Mouse (Mus musculus) forebrain, embryonic 12.5 days (tissue): Measurements from ENCODE around the gene D230025D16Rik. TPM values are rescaled to one million over a fixed set of nuclear protein-coding genes. Genes with fewer than 3 reads are reported as not detected.

Experiments
- ATAC-seq: fragments of 200-750 bp; cut with Nextera tagmentation; 2 replicates; pipeline ENCODE4 v1.8.0; 2017; ENCODE audit warnings: moderate TSS enrichment; ENCODE audit not compliant: low FRiP score
- H3K27ac ChIP-seq: fragments of 300-500 bp; sonication (generic); 2 replicates; pipeline ENCODE4 v1.5.1; 2016; ENCODE audit warnings: mild to moderate bottlenecking
- H3K27me3 ChIP-seq: fragments of 300-500 bp; sonication (generic); 2 replicates; pipeline ENCODE4 v1.6.1; 2016; ENCODE audit warnings: mild to moderate bottlenecking
- H3K36me3 ChIP-seq: fragments of 300-500 bp; sonication (generic); replicated peaks from 2 replicates; pipeline ENCODE4 v1.6.1; 2016; ENCODE audit warnings: mild to moderate bottlenecking
- H3K4me1 ChIP-seq: fragments of 300-500 bp; sonication (generic); 2 replicates; pipeline ENCODE4 v1.6.1; 2016
- H3K4me2 ChIP-seq: fragments of 300-500 bp; sonication (generic); 2 replicates; pipeline ENCODE4 v1.6.1; 2016; ENCODE audit warnings: mild to moderate bottlenecking, moderate library complexity
- H3K4me3 ChIP-seq: fragments of 300-500 bp; sonication (generic); replicated peaks from 2 replicates; pipeline ENCODE4 v1.5.1; 2016; ENCODE audit warnings: mild to moderate bottlenecking
- H3K9ac ChIP-seq: fragments of 300-500 bp; sonication (generic); 2 replicates; pipeline ENCODE4 v1.6.1; 2016; ENCODE audit warnings: mild to moderate bottlenecking
- H3K9me3 ChIP-seq: fragments of 300-500 bp; sonication (generic); 2 replicates; pipeline ENCODE4 v1.6.1; 2016
- WGBS: fragments of 180-500 bp; shearing (Covaris S2); methylation state at CpG from one replicate; pipeline ENCODE4 v1.1.7; 2016; 5-methylcytosine and 5-hydroxymethylcytosine counted together
- polyA plus RNA-seq: library from polyadenylated mRNA; unstranded; fragments of >200 nt; fragmentation: Nextera tagmentation; extraction: Ambion mirVana; gene quantifications from 2 replicates; pipeline ENCODE4 v1.2.1, GENCODE M21; 2016

Gene D230025D16Rik
- polyA plus RNA-seq, 1 experiment from 2014 or later, result 26.5 TPM

DNA sequence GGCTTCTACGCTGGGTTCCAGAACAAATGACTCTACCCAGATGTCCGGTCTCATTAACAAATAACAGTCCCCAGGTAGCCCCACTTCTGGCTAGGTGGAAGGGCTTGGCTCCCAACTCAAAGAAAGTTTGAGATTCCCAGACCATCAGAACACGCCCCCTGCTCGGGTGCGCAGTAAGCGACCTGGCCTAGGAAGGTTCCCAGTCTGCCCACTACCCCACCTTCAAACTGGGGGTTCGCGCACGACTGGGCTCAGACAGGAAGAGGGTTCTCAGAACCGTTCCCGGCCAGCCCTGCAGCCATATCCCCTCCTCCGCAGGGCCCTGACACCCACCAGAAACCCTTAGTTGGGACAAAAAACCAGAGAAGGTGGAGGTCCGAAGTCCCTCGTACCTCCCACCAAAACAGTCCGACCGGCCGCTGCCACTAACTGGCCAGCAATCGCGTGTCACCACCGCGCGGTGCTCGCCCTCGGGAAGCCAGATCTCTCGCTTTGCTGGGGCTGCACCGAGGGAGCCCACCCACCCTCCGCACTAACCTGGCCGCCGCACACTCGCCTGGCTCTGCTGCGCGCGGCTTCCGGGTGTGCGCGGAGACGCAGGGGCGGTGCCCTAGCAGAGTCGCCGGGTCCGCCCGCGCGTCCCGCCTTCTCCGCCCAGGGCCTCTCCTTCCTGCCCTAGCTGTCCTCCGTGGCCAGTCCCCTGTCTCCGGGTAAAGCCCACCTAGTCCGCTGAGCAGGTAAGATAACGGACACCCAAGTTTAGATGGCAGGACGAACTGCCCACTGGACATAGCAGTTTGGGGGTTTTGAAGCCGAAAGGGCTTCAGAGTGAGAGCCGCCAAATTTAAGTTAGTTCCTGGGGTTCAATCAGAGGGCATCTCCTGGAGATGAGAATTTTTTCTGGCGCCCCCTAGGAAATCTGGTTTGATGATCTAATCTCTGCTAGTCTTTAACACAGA, 39.4 kb downstream of the D230025D16Rik start, which contains the start of the genes Tradd and Fbxl8:
TSS of gene Tradd (minus strand) at position 586 of the 959 bp plus-strand sequence.
TSS of gene Fbxl8 (plus strand) at position 625 of the 959 bp plus-strand sequence.
- peaks cover 31% of the 10 kb centered on the region for H3K4me1 ChIP-seq
- H3K27ac ChIP-seq, result no peak within 1 kb of the TSS
- H3K9me3 ChIP-seq, result 0 out of 2 replicates have a peak, but pooled peaks cover 5% of the 10 kb centered on the region
- peak within 1 kb of the TSS; percentile 60 for H3K9ac ChIP-seq
- H3K27me3 ChIP-seq, result peaks cover 96% of the 10 kb centered on the region
- H3K36me3 ChIP-seq, result no peaks in the 10 kb centered on the region
- peak within 1 kb of the TSS; percentile 65 for H3K4me3 ChIP-seq
- WGBS, result under 1% methylated on average over 54 of the region's 54 CpGs
- peak within 1 kb of the TSS; percentile 90 for H3K4me2 ChIP-seq
- ATAC-seq, result peak; percentile 42

DNA sequence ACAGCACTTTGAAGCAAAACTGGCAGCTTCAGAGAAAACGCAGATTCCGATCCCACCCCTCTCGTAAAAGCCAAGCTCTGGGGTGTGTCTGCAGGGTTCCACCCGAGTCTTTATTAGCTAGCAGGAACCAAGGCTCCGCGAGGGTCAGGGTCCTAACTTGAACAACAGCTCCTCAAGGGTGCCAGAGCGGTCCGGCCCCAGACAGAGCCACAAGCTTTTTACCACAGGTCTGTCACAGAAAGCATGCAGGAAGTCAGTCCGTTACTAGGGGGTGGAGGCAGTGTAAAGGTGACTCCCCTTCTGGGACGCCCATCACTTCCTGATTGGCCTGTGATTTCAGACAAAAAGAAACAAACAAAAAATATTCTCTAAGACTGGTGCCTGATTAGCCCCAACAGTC, 40.2 kb downstream of the D230025D16Rik start:
- Histone ChIP-seq H3K27me3 (peaks cover 96% of the 10 kb centered on the region), H3K9ac (no peak overlapping the region), H3K9me3 (0 out of 2 replicates have a peak, but pooled peaks cover 5% of the 10 kb centered on the region), H3K4me3 (peak overlapping the region; percentile 65; the same call in 1 of the 2 replicates), H3K36me3 (no peaks in the 10 kb centered on the region), H3K4me1 (peaks cover 33% of the 10 kb centered on the region), H3K27ac (no peak overlapping the region), H3K4me2 (peak overlapping the region; percentile 90)
- no peak for ATAC-seq
- WGBS, result 16% methylated on average over 10 of the region's 10 CpGs

DNA sequence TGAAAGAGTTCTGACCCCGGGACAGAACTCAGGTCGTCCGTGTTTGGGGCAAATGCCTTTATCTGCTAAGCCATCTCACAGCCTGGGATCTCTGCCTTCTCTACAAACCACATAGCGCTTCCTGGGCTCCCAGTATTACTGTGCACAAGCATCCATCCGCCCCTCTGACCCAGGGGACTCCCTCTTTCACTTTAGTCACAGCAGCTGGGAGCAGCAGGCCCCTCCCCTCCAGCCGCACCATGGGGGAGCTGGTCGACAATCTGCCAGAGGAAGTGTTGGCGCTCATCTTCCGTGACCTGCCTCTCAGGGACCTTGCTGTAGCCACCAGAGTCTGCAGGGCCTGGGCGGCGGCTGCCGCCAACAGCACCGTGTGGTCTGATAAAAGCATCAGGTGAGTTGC, 41.8 kb downstream of the D230025D16Rik start:
- 0 out of 2 replicates have a peak, but pooled peaks cover 5% of the 10 kb centered on the region for H3K9me3 ChIP-seq
- no peak overlapping the region for H3K4me2 ChIP-seq
- H3K4me1 ChIP-seq, result peaks cover 41% of the 10 kb centered on the region
- no peak overlapping the region for H3K4me3 ChIP-seq
- no peak overlapping the region for H3K27ac ChIP-seq
- ATAC-seq, result no peak
- peaks cover 97% of the 10 kb centered on the region for H3K27me3 ChIP-seq
- H3K9ac ChIP-seq, result no peak overlapping the region
- no peaks in the 10 kb centered on the region for H3K36me3 ChIP-seq
- 6% methylated on average over 13 of the region's 13 CpGs for WGBS

DNA sequence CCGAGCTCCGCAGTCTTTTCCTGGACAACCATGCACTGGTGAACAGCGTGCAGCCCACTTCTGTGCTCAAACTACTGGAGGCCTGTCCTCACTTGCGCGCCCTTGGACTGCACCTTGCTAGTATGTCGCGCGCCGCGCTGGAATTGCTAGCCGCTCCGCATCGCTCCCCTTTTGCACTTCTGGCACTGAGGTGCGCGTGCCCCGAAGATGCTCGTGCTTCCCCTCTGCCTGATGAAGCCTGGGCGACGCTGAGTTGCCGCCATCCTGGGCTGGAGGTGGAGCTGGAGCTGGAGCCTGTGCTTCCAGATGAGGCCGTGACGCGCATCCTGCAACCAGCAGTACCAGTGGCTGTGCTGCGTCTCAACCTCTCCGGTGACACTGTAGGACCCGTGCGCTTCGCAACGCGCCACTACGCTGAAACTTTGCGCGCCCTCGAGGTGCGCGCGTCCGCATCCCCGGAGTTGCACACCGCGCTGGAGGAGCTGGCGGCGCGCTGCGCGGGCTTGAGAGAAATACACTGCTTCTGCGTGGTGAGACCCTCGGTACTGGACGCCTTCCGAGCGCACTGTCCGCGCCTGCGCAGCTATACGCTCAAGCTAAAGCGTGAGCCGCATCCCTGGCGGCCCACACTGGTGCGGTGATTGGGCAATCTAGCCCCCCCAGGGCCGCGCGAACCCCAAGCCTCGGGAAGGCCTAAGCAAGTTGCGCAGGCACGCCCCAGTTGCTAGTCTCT, 43.6 kb downstream of the D230025D16Rik start:
- H3K4me2 ChIP-seq, result peak overlapping the region; percentile 76
- H3K9ac ChIP-seq, result peak overlapping the region; percentile 44
- H3K27ac ChIP-seq, result no peak overlapping the region
- H3K27me3 ChIP-seq, result peaks cover 99% of the 10 kb centered on the region
- H3K4me3 ChIP-seq, result peak overlapping the region; percentile 47
- WGBS, result under 1% methylated on average over 65 of the region's 65 CpGs
- H3K4me1 ChIP-seq, result peaks cover 41% of the 10 kb centered on the region
- H3K36me3 ChIP-seq, result no peaks in the 10 kb centered on the region
- ATAC-seq, result peak; percentile 81
- 0 out of 2 replicates have a peak, but pooled peaks cover 5% of the 10 kb centered on the region for H3K9me3 ChIP-seq

DNA sequence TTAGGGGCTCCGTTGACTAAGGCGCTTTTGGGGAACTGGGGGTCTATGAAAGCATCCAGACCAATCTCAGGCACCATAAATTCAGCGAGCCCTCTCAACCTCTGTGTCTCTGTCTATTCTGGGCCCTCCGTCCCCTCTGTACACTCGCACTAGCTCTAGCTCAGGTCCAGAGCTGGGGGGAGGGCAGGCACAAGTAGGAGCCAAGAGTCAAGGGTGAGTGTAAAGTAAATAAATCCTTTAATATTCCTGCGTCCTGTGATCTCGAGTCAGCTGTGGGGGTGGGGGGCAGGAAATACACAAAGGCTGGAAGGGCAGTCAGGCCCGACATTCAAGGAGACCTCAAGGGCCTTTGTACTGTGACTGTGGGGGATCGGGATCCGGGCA, 44.1 kb downstream of the D230025D16Rik start:
- Histone ChIP-seq H3K27me3 (peaks cover 99% of the 10 kb centered on the region), H3K4me2 (peak overlapping the region; percentile 76), H3K9me3 (0 out of 2 replicates have a peak, but pooled peaks cover 5% of the 10 kb centered on the region), H3K36me3 (no peaks in the 10 kb centered on the region), H3K4me3 (peak overlapping the region; percentile 47), H3K4me1 (peaks cover 37% of the 10 kb centered on the region), H3K27ac (no peak overlapping the region), H3K9ac (peak overlapping the region; percentile 44; the same call in 1 of the 2 replicates)
- peak; percentile 6; the same call in 1 of the 2 replicates for ATAC-seq
- 3% methylated on average over 10 of the region's 10 CpGs for WGBS

DNA sequence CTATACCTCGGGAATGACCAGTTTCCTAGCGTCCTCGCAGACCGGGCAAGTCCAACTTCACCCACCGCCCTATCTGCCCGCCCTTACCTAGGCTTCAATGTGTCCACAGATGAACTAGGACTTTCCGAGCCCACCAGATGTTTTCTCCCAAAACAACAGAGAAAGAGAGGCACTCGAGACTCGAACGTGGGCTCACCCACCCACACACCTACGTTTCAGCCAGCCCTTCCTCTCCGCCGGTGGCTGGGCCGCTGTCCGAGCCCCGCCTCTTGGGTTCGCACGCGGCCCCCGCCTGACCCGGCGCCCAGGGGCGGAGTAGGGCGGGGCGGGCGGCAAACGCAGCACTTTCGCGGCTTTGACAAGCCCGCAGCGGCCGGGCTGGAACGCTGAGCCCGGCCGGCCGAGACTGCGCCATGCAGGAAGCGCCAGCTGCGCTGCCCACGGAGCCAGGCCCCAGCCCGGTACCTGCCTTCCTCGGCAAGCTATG, 44.6 kb downstream of the D230025D16Rik start, which contains the start of gene Hsf4:
TSS of gene Hsf4 (plus strand) at position 341 of the 487 bp plus-strand sequence.
- H3K27ac ChIP-seq, result no peak within 1 kb of the TSS
- 0 out of 2 replicates have a peak, but pooled peaks cover 5% of the 10 kb centered on the region for H3K9me3 ChIP-seq
- H3K4me3 ChIP-seq, result peak within 1 kb of the TSS; percentile 47
- no peak for ATAC-seq
- H3K9ac ChIP-seq, result peak within 1 kb of the TSS; percentile 44
- under 1% methylated on average over 42 of the region's 42 CpGs for WGBS
- H3K27me3 ChIP-seq, result peaks cover 99% of the 10 kb centered on the region
- peak within 1 kb of the TSS; percentile 76 for H3K4me2 ChIP-seq
- H3K4me1 ChIP-seq, result peaks cover 34% of the 10 kb centered on the region
- no peaks in the 10 kb centered on the region for H3K36me3 ChIP-seq

DNA sequence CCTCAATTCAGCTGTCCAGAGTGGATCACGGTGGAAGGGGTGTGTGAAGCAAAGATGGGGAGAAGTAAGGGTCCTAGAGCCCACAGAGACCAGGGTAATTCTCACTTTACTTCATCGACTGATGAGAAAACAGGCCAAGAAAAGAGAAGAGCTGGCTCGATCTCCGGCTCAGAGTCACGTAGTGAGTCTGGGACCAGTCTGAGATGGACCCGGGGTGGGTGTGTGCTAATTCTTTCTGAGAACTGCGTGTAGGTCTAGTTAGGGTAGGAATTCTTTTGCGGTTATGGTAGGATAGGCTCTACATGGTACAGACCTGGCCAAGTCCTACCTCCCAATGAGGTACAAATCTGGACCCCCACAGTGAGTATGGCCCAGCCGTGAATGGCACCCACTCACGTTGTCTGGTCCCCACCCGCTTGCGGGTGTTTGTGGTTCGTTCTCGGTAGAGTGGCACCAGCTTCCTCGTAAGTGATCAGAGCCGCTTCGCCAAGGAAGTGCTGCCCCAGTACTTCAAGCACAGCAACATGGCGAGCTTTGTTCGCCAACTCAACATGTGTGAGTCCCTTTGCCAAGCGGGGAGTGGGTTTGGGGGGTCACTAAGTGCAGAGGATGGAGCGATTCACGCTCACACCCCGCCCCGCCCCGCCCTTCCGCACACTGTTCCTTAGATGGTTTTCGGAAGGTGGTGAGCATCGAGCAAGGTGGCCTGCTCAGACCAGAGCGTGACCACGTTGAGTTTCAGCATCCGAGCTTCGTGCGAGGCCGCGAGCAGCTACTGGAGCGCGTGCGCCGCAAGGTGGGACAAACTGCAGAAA, 45.4 kb downstream of the D230025D16Rik start:
- 1% methylated on average over 39 of the region's 39 CpGs for WGBS
- peaks cover 99% of the 10 kb centered on the region for H3K27me3 ChIP-seq
- H3K4me1 ChIP-seq, result peaks cover 32% of the 10 kb centered on the region
- no peaks in the 10 kb centered on the region for H3K36me3 ChIP-seq
- ATAC-seq, result no peak
- H3K4me2 ChIP-seq, result peak overlapping the region; percentile 76
- H3K27ac ChIP-seq, result no peak overlapping the region
- H3K4me3 ChIP-seq, result peak overlapping the region; percentile 47
- 0 out of 2 replicates have a peak, but pooled peaks cover 5% of the 10 kb centered on the region for H3K9me3 ChIP-seq
- H3K9ac ChIP-seq, result peak overlapping the region; percentile 4; the same call in 1 of the 2 replicates

DNA sequence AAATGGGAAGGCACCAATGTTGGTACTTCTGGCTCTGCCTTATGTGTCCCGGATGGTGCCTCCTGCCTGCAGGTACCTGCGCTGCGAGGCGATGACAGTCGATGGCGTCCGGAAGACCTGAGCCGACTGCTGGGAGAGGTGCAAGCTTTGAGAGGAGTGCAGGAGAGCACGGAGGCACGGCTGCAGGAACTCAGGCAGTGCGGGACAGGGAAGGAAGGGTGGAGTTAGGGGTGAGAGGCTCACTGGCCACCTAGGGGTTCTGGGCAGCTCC, 45.9 kb downstream of the D230025D16Rik start:
- Histone ChIP-seq H3K27me3 (peaks cover 99% of the 10 kb centered on the region), H3K4me1 (peaks cover 38% of the 10 kb centered on the region), H3K9ac (no peak overlapping the region), H3K9me3 (0 out of 2 replicates have a peak, but pooled peaks cover 5% of the 10 kb centered on the region), H3K4me2 (no peak overlapping the region), H3K36me3 (no peaks in the 10 kb centered on the region), H3K4me3 (no peak overlapping the region; the same call in 1 of the 2 replicates), H3K27ac (no peak overlapping the region)
- WGBS, result 2% methylated on average over 11 of the region's 11 CpGs
- ATAC-seq, result no peak

DNA sequence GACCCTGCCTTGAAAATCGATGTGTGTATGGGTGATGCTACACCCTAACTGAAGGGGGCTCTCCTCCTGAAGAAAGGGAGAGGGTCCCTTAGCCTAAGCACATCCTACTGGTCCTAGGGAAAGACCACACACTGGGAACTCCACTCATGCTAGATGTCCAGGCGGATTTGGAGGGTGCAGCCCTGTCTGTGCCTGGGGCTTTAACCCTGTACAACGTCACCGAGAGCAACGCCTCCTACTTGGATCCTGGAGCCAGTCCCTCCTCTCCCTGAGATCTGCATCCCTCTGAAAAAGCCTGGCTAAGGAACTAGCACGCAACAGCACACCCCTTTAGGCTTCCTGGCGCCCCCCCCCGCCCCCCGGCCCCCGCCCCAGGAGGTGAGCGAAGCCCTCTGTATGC, 50.4 kb downstream of the D230025D16Rik start:
- Histone ChIP-seq H3K4me2 (peak overlapping the region; percentile 68), H3K4me1 (peaks cover 34% of the 10 kb centered on the region)

DNA sequence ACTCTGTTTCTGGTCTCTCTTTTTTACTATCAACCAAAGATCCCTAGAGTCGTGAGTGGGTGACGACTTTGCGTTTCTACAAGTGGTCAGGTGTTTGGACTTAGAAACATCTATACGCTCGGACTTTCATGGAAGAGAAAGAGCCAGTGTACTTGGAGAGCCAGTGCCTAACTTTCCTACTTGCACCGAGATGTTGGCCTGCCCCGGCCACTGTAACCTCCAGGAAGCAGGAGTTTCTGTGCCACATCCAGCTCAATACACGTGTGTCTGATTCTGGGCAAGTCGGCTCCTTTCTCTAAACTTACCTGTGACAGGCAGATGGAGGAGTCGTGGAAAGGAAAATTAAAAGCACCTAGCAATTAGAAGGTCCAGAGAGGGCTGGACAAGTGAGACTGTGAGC, 50.9 kb downstream of the D230025D16Rik start, which contains the start of gene Nol3:
TSS of gene Nol3 (plus strand) at position 301 of the 400 bp plus-strand sequence.
- Histone ChIP-seq H3K4me1 (peaks cover 30% of the 10 kb centered on the region), H3K4me2 (peak within 1 kb of the TSS; percentile 68), H3K9ac (peak within 1 kb of the TSS; percentile 62), H3K9me3 (no peaks in the 10 kb centered on the region), H3K27ac (no peak within 1 kb of the TSS), H3K4me3 (peak within 1 kb of the TSS; percentile 42), H3K36me3 (peaks cover 7% of the 10 kb centered on the region; the same call in 1 of the 2 replicates), H3K27me3 (peaks cover 99% of the 10 kb centered on the region)
- ATAC-seq, result peak; percentile 3; the same call in 1 of the 2 replicates
- 5% methylated on average over 10 of the region's 10 CpGs for WGBS

More for the DNA sequence above, 50.4 kb downstream of the D230025D16Rik start:
- Histone ChIP-seq H3K9me3 (no peaks in the 10 kb centered on the region), H3K36me3 (peaks cover 4% of the 10 kb centered on the region; the same call in 1 of the 2 replicates), H3K27me3 (peaks cover 99% of the 10 kb centered on the region), H3K9ac (no peak overlapping the region), H3K27ac (no peak overlapping the region), H3K4me3 (0 out of 2 replicates have a peak overlapping the region, but pooled peaks have one; percentile 42)
- WGBS, result 7% methylated on average over 11 of the region's 11 CpGs
- no peak; the same call in 1 of the 2 replicates for ATAC-seq
